Mouse (Mus musculus) left cerebral cortex, adult 2 months (tissue): ENCODE measurements at regions not wholly inside any gene's neighbourhood (a gene's known extent, or its start where the extent isn't known, plus 50 kb on each side); places are given as distances from the start of the nearest gene placed in this dataset.
A peak's percentile ranks its signal among the peaks of the same experiment; 100 is the strongest.

Experiments used
- DNase-seq, 2 experiments: peaks; one replicate each; pipeline ENCODE4 v3.0.0; 2021 to 2022; ENCODE audit warnings: low spot score in 2 of 2, mixed read lengths in 1 of 2; ENCODE audit errors: extremely low spot score in 1 of 2
- H3K27ac ChIP-seq: fragments of 200-600 bp; 2 replicates; pipeline ENCODE4 v1.8.1; 2022
- H3K4me3 ChIP-seq: fragments of 200-600 bp; 2 replicates; pipeline ENCODE4 v1.8.1; 2022
- CTCF ChIP-seq: fragments of 200-600 bp; IDR thresholded peaks from 2 replicates; pipeline ENCODE4 v1.8.1; 2022; ENCODE audit warnings: antibody characterized with exemption, mild to moderate bottlenecking, moderate library complexity
- intact Hi-C: fragments of 180-260 bp; cut with DNase I; formaldehyde crosslinking; loops from one replicate; pipeline ENCODE4 v1.15.1; 2025

- intact Hi-C loops = no loop called here
- H3K27ac ChIP-seq = no peak overlapping the region
These were observed 254.7 kb upstream of the Prickle1 start for GRCm38 (mm10) chr15:93850388-93850787.

DNA sequence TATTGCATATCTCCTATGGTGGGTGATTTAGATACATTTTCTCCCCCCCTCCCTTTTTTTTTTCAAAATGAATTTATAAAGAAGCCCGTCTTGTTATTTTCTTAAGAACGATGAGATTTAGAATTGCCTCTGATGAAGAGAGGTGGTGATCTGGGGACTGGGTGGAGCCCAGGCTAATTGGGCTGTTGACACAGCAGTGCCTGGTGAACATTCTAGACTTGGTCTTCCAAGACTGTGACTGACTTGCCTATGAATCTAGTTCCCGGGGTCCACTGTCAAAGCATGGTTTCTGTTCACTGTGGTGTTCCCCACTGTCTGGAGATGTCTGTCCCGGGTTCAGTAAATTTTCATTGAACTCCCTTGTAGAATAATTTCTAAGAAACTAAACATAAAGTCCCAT lies 253.1 kb upstream of the Prickle1 start:
- intact Hi-C loops = loop anchor here (5.0 to 10.0 kb wide), 3 partner anchors 157 to 334 kb away; partner anchors contain the start of gene Prickle1
- DNase-seq = no peak
- no peak overlapping the region for H3K27ac ChIP-seq
- H3K4me3 ChIP-seq = no peak overlapping the region
- TF ChIP-seq CTCF = no peak

More at GRCm38 (mm10) chr15:93850388-93850787, 254.7 kb upstream of the Prickle1 start:
- no peak for TF ChIP-seq CTCF
- DNase-seq = no peak
- H3K4me3 ChIP-seq = no peak overlapping the region

- TF ChIP-seq CTCF = no peak
- DNase-seq = no peak
- intact Hi-C loops = loop anchor here (1.0 to 10.0 kb wide), 5 partner anchors 30 to 332 kb away; partner anchors contain the start of gene Prickle1
- Histone ChIP-seq H3K4me3 (no peak overlapping the region), H3K27ac (peak overlapping the region; percentile 67)
These were observed 251.1 kb upstream of the Prickle1 start for GRCm38 (mm10) chr15:93846797-93847196.

DNA sequence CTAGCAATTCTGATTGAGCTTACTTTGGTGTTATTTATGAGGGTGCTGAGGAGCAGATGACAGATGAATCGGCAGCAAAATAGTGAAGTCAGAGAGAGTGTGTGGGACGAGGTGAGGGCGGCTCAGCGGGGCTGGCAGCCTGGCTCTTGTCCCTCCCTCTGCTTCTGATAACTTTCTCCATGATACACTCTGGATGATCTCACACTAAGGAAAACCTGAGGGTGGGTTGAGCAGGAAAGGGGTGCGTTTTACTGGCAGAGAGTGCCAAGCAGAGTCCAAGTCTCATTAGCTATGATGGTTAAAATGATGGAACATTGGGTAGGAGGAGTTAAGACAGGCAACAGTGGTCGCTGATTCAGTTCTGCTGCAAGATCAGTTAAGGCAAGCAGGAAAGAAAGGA lies 250.1 kb upstream of the Prickle1 start:
- peak; percentile 37 to 71 for DNase-seq
- TF ChIP-seq CTCF = no peak
- Histone ChIP-seq H3K4me3 (no peak overlapping the region), H3K27ac (peak overlapping the region; percentile 82)
- intact Hi-C loops = loop anchor here (1.0 to 10.0 kb wide), 6 partner anchors 8 to 331 kb away; partner anchors contain the start of gene Prickle1

GRCm38 (mm10) chr15:93832956-93833355 lies 237.3 kb upstream of the Prickle1 start:
- peak overlapping the region; percentile 78 for H3K27ac ChIP-seq
- intact Hi-C loops = loop anchor here (5.0 kb wide), 2 partner anchors 136 to 419 kb away; no protein-coding TSS in a partner anchor
- no peak overlapping the region for H3K4me3 ChIP-seq
- no peak for DNase-seq
- TF ChIP-seq CTCF = no peak

- intact Hi-C loops = loop anchor here (5.0 kb wide), 2 partner anchors 135 to 420 kb away; no protein-coding TSS in a partner anchor
- Histone ChIP-seq H3K4me3 (no peak overlapping the region; the same call in 1 of the 2 replicates), H3K27ac (peak overlapping the region; percentile 78)
- TF ChIP-seq CTCF = no peak
- DNase-seq = peak; percentile 36 to 46
These were observed 236.8 kb upstream of the Prickle1 start for GRCm38 (mm10) chr15:93832431-93832936.

GRCm38 (mm10) chr15:93831148-93831547 lies 235.5 kb upstream of the Prickle1 start:
- Histone ChIP-seq H3K4me3 (no peak overlapping the region), H3K27ac (no peak overlapping the region)
- TF ChIP-seq CTCF = no peak

DNA sequence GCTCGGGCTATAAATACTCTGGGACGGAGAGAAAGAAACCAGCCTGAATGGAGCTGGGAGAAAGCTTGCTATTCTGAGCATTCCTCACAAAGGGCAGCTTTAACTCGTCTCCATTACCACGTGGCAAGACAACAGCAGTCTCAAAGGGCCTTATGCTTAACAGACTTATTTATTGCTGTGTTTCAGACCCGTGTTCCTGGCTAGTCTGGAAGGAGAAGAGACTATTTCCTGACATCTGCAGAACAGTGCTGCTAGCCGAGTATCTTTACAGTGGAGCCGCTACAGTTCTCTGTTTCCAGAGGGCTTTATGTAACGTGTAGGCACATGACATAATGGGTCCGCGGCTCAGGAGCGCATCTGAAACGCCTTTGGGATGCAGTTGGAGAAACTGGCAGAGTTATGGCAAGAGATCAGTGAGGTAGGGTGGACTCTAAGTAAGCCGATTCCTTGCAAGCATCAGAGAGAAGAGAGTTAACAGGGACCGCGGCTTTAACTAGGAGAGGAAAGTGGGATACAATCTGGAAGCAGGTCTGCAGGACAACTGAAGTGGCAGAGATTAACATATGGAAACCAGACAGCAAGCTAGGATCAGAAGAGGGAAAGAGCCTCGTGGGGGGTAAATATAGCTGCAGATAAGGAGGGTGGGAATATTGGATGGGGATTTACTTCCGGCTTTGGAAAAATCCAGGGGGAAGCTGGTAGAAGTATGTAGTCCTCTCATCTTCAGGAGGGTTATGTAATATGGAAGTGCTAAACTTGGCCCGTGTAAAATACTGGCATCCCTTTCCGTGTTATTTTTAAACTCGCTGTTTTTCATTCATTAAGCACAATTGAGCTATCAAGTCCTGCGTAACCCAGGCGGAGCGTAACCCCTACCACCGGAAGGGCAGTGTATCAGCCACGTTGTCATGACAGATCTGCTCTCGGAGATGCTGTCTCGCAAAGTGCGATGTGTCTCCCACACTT lies 229.3 kb upstream of the Prickle1 start:
- Histone ChIP-seq H3K27ac (peak overlapping the region; percentile 94), H3K4me3 (peak overlapping the region; percentile 35)
- no peak for TF ChIP-seq CTCF
- peak; percentile 39 to 60 for DNase-seq
- intact Hi-C loops = loop anchor here (2.0 to 5.0 kb wide), 3 partner anchors 72 to 230 kb away; partner anchors contain the start of gene Prickle1

More at GRCm38 (mm10) chr15:93831148-93831547, 235.5 kb upstream of the Prickle1 start:
- intact Hi-C loops = loop anchor here (5.0 kb wide), 2 partner anchors 134 to 421 kb away; no protein-coding TSS in a partner anchor
- peak; percentile 33 to 57 for DNase-seq

GRCm38 (mm10) chr15:93821236-93821635 lies 225.5 kb upstream of the Prickle1 start:
- no peak for DNase-seq
- no peak for TF ChIP-seq CTCF
- Histone ChIP-seq H3K4me3 (no peak overlapping the region), H3K27ac (no peak overlapping the region)
- intact Hi-C loops = no loop called here

- DNase-seq = no peak
- H3K4me3 ChIP-seq = no peak overlapping the region
- intact Hi-C loops = no loop called here
- no peak overlapping the region for H3K27ac ChIP-seq
- TF ChIP-seq CTCF = no peak
These were observed 216.3 kb upstream of the Prickle1 start for GRCm38 (mm10) chr15:93812011-93812410.

DNA sequence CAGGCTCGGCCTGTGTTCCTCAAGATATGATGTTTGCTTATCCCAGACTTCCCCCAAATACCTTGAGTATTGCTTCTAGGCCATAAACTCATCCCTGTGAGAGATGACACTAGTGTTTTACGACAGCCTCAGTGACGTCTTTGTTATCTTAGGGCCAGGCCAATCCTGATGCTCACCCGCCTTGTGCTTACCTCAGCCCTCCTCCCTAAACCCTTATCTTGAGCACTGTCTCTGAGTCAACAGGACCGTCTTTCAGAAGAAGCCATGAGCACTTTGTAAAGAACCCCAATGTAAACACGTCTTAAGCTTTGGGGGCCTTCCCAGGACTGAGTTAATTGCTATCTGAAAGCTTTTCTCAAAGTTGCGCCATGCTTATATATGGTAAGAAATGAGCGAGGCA lies 212.3 kb upstream of the Prickle1 start:
- Histone ChIP-seq H3K4me3 (no peak overlapping the region), H3K27ac (no peak overlapping the region)
- no peak for DNase-seq
- TF ChIP-seq CTCF = no peak
- intact Hi-C loops = no loop called here

- Histone ChIP-seq H3K27ac (no peak overlapping the region), H3K4me3 (no peak overlapping the region)
- no peak for TF ChIP-seq CTCF
- DNase-seq = no peak
- intact Hi-C loops = no loop called here
These were observed 211.8 kb upstream of the Prickle1 start for GRCm38 (mm10) chr15:93807505-93807904.
